Mouse (Mus musculus) bone marrow, adult 2 months (tissue): ENCODE data around the gene Psmd12. TPM values are rescaled to one million over a fixed set of nuclear protein-coding genes. Genes with fewer than 3 reads are reported as not detected.

ENCODE experiments used
- H3K27ac ChIP-seq: fragments of 200-500 bp; 2 replicates; pipeline ENCODE4 v1.5.1; 2012; ENCODE audit warnings: low read depth, mild to moderate bottlenecking, control low read depth, inconsistent platforms, low read length; ENCODE audit not compliant: control insufficient read depth, poor library complexity, insufficient read depth
- H3K4me1 ChIP-seq: fragments of 200-500 bp; 2 replicates; pipeline ENCODE4 v1.6.1; 2011; ENCODE audit warnings: low read length; ENCODE audit not compliant: control insufficient read depth, insufficient read depth
- H3K4me3 ChIP-seq: fragments of 200-500 bp; replicated peaks from 2 replicates; pipeline ENCODE3; 2011; ENCODE audit warnings: mild to moderate bottlenecking, low read depth, low read length, control low read depth; ENCODE audit not compliant: control insufficient read depth
- CTCF ChIP-seq: fragments of 200-500 bp; IDR thresholded peaks from 2 replicates; pipeline ENCODE4 v1.5.1; 2011; ENCODE audit warnings: low read length, control low read depth; ENCODE audit not compliant: control insufficient read depth, insufficient read depth
- POLR2A ChIP-seq: fragments of 200-500 bp; IDR thresholded peaks from 2 replicates; pipeline ENCODE4 v1.6.1; 2011; ENCODE audit warnings: low read depth, mild to moderate bottlenecking, control low read depth, low read length, borderline replicate concordance; ENCODE audit not compliant: control insufficient read depth
- WGBS: fragments of 180-500 bp; shearing (Covaris S2); methylation state at CpG from one replicate; pipeline ENCODE4 v1.1.7; 2018; 5-methylcytosine and 5-hydroxymethylcytosine counted together
- polyA plus RNA-seq: library from polyadenylated mRNA; stranded (reverse); fragments of >200 nt; gene quantifications from 2 replicates; pipeline ENCODE4 v1.2.4, GENCODE M21; 2011; ENCODE audit warnings: low replicate concordance; ENCODE audit not compliant: missing spikeins, insufficient read depth, insufficient read length

Psmd12 gene
- polyA plus RNA-seq, 1 experiment: 61.0 TPM

- WGBS: 32% methylated on average over 19 of the region's 19 CpGs
- H3K4me1 ChIP-seq: peaks cover 4% of the 10 kb centered on the region; the same call in 1 of the 2 replicates
- H3K27ac ChIP-seq: no peak overlapping the region
- H3K4me3 ChIP-seq: no peak overlapping the region
- no peak for TF ChIP-seq CTCF
- TF ChIP-seq POLR2A: no peak
Measured at GRCm38 (mm10) chr11:107454546-107455462, 24.5 kb upstream of the Psmd12 start.

DNA sequence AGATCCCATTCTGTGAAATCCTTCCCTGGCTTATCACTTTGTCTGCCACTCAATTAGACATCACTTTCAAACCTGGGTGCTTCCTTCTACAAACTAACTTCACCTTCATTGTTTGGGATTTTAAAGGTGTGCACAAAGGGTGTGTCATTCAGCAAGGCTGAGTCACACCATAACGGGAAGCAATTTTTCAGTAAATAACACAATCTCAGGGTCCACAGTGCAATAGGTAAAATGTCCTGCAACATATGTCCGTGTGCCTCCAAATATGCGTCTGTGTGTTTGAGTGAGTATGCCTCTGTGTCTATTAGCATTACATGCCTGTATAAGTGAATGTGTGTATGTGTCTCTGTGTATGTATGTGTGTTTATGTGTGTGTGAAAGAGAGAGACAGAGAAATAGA is 22.0 kb upstream of the Psmd12 start:
- no peak overlapping the region for H3K27ac ChIP-seq
- H3K4me3 ChIP-seq: no peak overlapping the region
- no peak for TF ChIP-seq POLR2A
- TF ChIP-seq CTCF: no peak
- no peaks in the 10 kb centered on the region for H3K4me1 ChIP-seq
- WGBS: 75% methylated on average over 3 of the region's 3 CpGs

DNA sequence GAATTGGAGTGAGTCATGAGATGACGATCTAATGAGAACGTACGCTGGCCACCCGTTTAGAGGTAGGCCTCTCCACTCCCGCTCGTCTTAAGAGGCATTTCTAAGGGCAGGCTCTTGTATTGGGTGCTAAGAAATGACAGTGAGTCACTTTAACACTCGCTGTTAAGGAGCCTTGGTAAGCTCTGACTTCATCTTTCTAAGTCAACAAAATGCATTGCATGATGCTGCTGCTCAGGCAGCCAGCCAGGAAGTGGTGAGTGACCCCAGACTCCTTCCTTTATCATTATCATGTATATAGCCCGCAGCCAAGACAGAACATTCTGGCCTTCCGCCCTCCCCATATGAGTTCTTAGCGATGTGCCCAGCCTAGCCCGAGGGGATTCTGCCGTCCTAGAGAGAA is 21.0 kb upstream of the Psmd12 start:
- no peak overlapping the region for H3K27ac ChIP-seq
- no peak for TF ChIP-seq CTCF
- TF ChIP-seq POLR2A: no peak
- WGBS: 67% methylated on average over 12 of the region's 12 CpGs
- no peak overlapping the region for H3K4me3 ChIP-seq
- no peaks in the 10 kb centered on the region for H3K4me1 ChIP-seq

- Histone ChIP-seq H3K4me3 (no peak overlapping the region), H3K4me1 (no peaks in the 10 kb centered on the region), H3K27ac (no peak overlapping the region)
- WGBS: 73% methylated on average over 7 of the region's 7 CpGs
- no peak for TF ChIP-seq POLR2A
- TF ChIP-seq CTCF: no peak
Measured at GRCm38 (mm10) chr11:107458986-107459385, 20.3 kb upstream of the Psmd12 start.

DNA sequence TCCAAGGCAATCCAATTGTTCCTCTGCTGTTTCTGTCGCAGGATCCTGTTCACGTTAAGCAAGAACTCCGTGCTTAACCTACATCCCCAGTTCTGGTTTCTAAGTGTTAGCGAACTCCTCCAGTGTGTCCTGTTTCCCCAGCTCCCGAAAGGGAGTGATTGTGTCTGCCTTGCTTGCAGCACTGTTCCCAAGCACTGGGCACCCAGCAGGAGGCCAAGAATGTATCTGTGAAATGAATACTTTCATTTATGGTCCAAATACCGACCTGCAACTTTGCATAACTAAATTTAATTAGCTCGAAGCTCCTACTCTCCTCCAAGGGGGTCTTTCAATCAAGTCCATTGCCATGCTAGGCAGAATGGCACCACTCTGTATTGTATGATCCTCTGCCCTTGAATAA is 19.5 kb upstream of the Psmd12 start:
- Histone ChIP-seq H3K4me3 (no peak overlapping the region), H3K27ac (no peak overlapping the region), H3K4me1 (no peaks in the 10 kb centered on the region)
- 77% methylated on average over 7 of the region's 7 CpGs for WGBS
- TF ChIP-seq POLR2A: no peak
- TF ChIP-seq CTCF: no peak

DNA sequence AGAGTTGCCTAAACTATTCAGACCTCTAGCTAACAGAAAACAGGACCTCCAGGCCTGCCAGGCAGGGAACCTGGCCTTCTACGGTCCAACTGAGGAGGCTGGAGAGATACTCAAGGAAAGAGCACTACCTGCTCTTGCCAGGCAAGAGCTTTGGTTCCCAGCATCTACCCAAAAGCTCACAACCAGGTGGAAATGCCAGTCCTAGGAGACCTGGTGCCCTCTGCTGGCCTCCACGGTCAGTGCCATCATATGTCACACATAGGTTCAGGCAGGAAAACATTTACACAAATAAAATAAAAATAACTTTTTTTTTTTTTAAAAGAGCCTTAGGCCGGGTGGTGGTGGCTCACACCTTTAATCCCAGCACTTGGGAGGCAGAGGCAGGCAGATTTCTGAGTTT is 16.8 kb upstream of the Psmd12 start:
- no peak overlapping the region for H3K27ac ChIP-seq
- 80% methylated on average over 3 of the region's 3 CpGs for WGBS
- H3K4me3 ChIP-seq: no peak overlapping the region
- H3K4me1 ChIP-seq: no peaks in the 10 kb centered on the region; the same call in 1 of the 2 replicates
- TF ChIP-seq CTCF: peak; percentile 72
- TF ChIP-seq POLR2A: no peak

DNA sequence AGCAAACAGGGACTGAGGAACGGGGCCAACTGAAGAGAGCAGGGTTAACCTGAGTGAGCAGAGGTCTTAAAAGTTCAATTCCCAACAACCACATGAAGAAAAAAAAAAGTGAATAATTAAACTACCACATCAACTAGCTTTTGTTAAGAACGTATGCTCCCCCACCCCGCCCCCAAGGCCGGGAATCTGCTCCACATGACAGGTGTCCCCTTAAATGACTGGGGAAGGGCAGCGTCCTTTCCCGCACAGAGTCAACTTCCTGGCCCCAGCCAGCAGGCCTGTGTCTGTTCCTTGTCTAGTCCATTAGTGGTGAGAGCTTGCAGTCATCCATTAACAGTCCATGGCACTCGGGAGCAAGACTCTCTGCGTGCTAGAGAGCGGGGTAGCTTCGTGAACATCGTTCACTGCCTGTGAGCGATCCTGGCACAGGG is 16.0 kb upstream of the Psmd12 start:
- Histone ChIP-seq H3K4me1 (peaks cover 3% of the 10 kb centered on the region), H3K27ac (no peak overlapping the region), H3K4me3 (no peak overlapping the region)
- 89% methylated on average over 12 of the region's 12 CpGs for WGBS
- TF ChIP-seq CTCF (no peak), POLR2A (no peak)

DNA sequence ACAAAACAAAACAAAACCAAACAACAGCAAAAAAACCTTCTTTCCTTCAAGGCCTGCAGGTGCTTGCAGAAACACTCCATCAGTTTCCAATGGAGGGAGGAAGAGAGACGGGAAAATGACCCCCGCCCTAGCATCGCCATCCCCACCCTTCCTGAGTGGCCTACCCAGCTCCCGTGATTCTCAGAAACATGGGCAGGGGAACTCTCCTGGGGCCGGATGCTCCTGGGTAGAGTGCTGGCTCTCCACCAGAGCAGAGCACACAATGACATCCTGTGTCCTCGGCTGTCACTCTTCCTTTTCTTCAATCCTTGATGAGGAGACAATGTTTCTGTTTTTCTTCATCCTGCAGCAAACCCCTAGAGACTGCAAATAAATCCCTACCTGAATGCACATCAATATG is 15.1 kb upstream of the Psmd12 start:
- H3K4me1 ChIP-seq: peaks cover 4% of the 10 kb centered on the region
- WGBS: 50% methylated on average over 6 of the region's 6 CpGs
- H3K27ac ChIP-seq: no peak overlapping the region
- TF ChIP-seq CTCF: no peak
- TF ChIP-seq POLR2A: no peak
- no peak overlapping the region for H3K4me3 ChIP-seq
